Mouse (Mus musculus) erythroblast, adult 5-6 weeks (primary cell): ENCODE data around the gene Col11a2. TPM values are rescaled to one million over a fixed set of nuclear protein-coding genes. Genes with fewer than 3 reads are reported as not detected.
A peak's percentile ranks its signal among the peaks of the same experiment; 100 is the strongest.

ENCODE experiments used
- ATAC-seq: replicated peaks from 2 replicates; pipeline ENCODE4 v1.8.0; 2016; ENCODE audit warnings: moderate number of reproducible peaks, mild to moderate bottlenecking, moderate TSS enrichment, inconsistent platforms; ENCODE audit not compliant: poor library complexity, low FRiP score, severe bottlenecking
- total RNA-seq, 2 experiments: library from RNA; stranded (forward) in 1 of 2; stranded (reverse) in 1 of 2; fragments of 150-400 nt in 1 of 2; fragments of 200-764, 138-1000 nt in 1 of 2; gene quantifications; 2 replicates each; pipeline versions ENCODE4 v1.2.3 to v1.2.4; 2015 to 2017; ENCODE audit warnings: low replicate concordance in 2 of 2

Gene Col11a2
- total RNA-seq, 2 experiments from 2014 or later, result 1.3 to 7.0 TPM

DNA sequence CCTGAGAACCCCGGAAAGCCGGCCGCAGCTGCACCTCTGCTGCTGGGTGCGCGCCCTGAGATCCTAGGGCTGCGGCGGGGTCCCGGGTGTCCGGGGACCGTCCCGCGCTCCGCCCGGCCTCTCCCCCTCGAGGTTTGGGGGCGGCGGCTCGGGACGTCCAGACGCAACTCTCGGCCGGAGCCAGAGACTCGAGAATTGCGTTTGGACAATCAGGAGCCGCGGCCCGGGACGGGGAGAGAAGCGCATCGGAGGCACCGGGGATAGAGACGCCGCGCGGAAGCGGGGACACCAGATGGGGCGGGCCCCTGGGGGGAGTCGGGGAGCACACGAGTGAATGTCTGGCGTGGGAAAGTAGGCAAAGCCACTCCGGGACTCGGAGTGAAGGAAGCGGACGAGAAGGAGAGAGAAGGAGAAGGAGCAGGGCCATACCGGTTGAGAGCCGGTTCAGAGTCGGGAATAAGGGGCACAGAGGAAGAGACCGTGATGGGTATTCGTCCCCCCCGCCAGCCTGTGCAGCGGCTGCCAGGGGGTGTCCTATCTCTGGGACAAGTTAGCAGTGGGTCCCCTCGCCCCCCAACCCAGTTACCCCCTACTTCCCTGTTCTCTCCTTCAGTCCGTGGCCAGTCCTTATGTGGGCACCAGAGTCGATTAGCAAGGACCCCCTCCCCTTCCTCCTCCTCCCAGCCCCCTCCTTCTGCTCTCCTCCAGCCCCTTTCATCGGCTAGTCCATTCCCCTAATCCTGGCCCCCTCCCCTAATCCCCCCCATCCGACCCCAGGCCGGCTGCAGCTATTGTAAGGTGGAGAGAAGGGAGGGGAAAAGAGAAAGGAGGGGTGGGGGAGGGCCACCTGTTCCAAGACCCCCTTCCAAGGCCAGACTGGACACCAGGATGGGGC is 14.1 kb upstream of the Col11a2 start:
- no peak for ATAC-seq

DNA sequence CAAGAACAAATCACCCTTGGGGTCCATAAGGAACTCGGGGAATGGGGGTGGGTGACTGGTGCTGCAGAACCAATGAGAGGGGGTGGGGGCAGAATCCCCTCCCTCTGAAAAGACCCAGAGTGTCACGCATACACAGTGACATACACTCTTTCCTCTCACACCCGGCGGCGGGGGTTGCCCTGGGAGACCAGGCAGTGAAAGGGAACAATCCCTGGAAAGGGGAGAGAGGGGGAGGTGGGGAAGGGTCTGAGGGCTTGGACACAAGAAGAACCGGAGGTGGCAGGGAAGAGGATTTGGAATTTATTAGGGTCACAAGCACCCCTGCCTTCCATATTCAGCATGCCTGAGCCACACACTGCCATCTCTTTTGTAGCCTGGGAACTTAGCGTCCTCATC is 13.5 kb upstream of the Col11a2 start:
- ATAC-seq, result no peak

- ATAC-seq, result no peak
These were observed 13.0 kb upstream of the Col11a2 start for GRCm38 (mm10) chr17:34026221-34026620.

DNA sequence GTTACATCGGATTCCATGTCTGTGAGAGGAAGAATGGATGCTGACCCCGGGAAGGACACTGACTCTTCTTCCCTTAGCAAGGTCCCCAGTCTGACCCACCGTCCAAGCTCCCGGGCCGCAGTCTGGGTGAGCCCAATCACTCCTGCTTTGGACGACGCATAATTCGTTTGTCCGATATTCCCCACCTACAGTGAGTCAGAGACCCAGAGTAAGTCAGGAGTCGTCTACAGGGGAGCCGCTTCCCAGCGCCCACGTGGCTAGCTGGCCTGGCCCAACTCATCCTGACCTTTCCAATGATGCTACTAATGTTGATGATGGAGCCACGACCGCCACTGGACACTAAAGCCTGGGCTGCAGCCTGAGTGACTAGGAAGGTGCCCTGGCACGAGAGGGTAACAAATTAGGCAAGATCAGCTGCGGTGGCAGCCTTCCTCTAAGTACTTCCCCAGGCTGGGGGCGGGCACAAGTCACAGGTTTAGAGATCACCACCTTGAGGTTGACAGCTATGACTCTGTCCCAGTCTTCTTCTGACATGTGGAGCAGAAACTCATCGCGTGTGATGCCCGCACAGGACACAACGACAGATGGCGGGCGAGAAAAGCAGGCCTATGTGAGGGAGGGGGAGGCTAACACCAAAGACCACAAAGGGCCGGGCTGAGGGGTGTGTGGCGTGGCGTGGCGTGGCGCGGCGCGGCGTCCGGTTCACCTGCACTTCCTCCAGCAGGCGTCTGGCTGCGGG is 12.2 kb upstream of the Col11a2 start:
- no peak for ATAC-seq

GRCm38 (mm10) chr17:34027656-34028223 is 11.5 kb upstream of the Col11a2 start, which contains the start of gene H2-Ke6:
Gene H2-Ke6, minus strand, starts transcription at chr17:34028060.
- ATAC-seq, result peak; percentile 71

- ATAC-seq, result no peak
These were observed 10.6 kb upstream of the Col11a2 start for GRCm38 (mm10) chr17:34028501-34029149.

GRCm38 (mm10) chr17:34029150-34029889 is 9.9 kb upstream of the Col11a2 start:
- no peak for ATAC-seq

DNA sequence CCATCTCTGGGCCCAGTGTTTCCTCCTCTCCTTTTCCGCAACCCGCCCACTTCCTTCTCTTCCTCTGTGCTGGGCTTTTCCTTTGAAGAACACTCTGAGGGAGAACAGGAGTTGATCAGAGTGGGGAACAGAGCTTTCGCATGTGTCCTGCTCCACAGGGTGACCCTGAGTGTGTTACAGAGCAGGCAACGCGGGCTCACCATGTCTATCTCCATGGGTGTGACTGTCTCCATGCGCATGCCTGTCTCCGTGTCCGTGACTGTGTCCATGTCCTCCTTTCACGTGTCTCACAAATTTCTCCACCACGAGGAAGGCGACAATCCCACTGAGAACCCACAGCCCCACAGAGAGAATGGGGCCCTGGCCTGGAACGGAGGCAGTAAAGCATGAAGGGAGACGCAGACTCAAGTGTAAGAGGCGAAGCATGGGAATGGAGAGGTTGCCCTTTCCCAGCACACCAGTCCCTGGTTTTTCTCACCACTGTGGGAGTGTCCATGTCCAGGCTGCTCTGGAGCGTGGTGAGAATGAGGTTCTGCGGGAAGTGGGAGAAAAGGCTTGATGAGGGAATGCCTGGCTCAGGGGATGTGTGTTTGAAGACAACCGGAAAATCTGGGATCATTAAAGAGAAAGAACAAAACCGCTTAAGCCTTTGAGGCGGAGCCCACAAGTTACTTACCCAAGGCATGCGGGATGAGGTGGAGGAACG is 9.2 kb upstream of the Col11a2 start:
- no peak for ATAC-seq

GRCm38 (mm10) chr17:34030861-34031326 is 8.3 kb upstream of the Col11a2 start:
- peak; percentile 4 for ATAC-seq

GRCm38 (mm10) chr17:34031465-34032173 is 7.6 kb upstream of the Col11a2 start, which contains the start of the genes Slc39a7 and Rxrb:
Gene Slc39a7, minus strand, starts transcription at chr17:34031682.
Gene Rxrb, plus strand, starts transcription at chr17:34031812.
- ATAC-seq, result peak; percentile 78

GRCm38 (mm10) chr17:34032174-34032632 is 7.0 kb upstream of the Col11a2 start:
- peak; percentile 26; the same call in 1 of the 2 replicates for ATAC-seq

- ATAC-seq, result no peak
These were observed 6.4 kb upstream of the Col11a2 start for GRCm38 (mm10) chr17:34032806-34033205.

GRCm38 (mm10) chr17:34033441-34033840 is 5.8 kb upstream of the Col11a2 start:
- ATAC-seq, result no peak

GRCm38 (mm10) chr17:34034064-34034463 is 5.2 kb upstream of the Col11a2 start:
- peak; percentile 36; the same call in 1 of the 2 replicates for ATAC-seq

GRCm38 (mm10) chr17:34035517-34035916 is 3.7 kb upstream of the Col11a2 start:
- no peak for ATAC-seq

- no peak for ATAC-seq
These were observed 2.6 kb upstream of the Col11a2 start for GRCm38 (mm10) chr17:34036647-34037046.

- no peak for ATAC-seq
These were observed 2.0 kb upstream of the Col11a2 start for GRCm38 (mm10) chr17:34037241-34037640.

- ATAC-seq, result no peak
These were observed 797 bp upstream of the Col11a2 start for GRCm38 (mm10) chr17:34038440-34038839.
